Mouse (Mus musculus): ENCODE results near the gene Ak7. TPM values are rescaled to one million over a fixed set of nuclear protein-coding genes. Genes with fewer than 3 reads are reported as not detected.

The Ak7 gene
- polyA plus RNA-seq, 1 experiment: 0.02 TPM

- peak within 1 kb of the TSS; percentile 100 for H3K4me2 ChIP-seq (ENCODE audit: low read depth)
- TF ChIP-seq MAX (IDR thresholded peaks at IDR 0.05; ENCODE audit: low read depth): no peak
- peak; percentile 77 for TF ChIP-seq USF1 (IDR thresholded peaks at IDR 0.05; ENCODE audit: low read depth)
- H3K27me3 ChIP-seq (ENCODE audit: control insufficient read depth, insufficient read depth, insufficient read length): no peaks in the 10 kb centered on the region
- peak within 1 kb of the TSS; percentile 60 for H3ac ChIP-seq (ENCODE audit: control insufficient read depth, insufficient read length)
- peak within 1 kb of the TSS; percentile 95 for H3K4me3 ChIP-seq
- peaks cover 80% of the 10 kb centered on the region for H3K79me2 ChIP-seq (ENCODE audit: control insufficient read depth, insufficient read depth)
- no peaks in the 10 kb centered on the region for H3K36me3 ChIP-seq (ENCODE audit: control insufficient read depth, insufficient read depth)
Measured at GRCm38 (mm10) chr12:105683933-105684901, 21.6 kb upstream of the Ak7 start, which contains the start of gene Gskip. Gskip (plus strand) TSS chr12:105684829.

GRCm38 (mm10) chr12:105685001-105685691, 20.6 kb upstream of the Ak7 start, which contains the start of gene Atg2b:
Atg2b (minus strand) TSS chr12:105685211.
- no peak for TF ChIP-seq TCF3 (IDR thresholded peaks at IDR 0.05; ENCODE audit: insufficient read length, low read depth)
- TF ChIP-seq CEBPB (IDR thresholded peaks at IDR 0.05; ENCODE audit: insufficient read depth, poor library complexity, severe bottlenecking): no peak
- TF ChIP-seq POLR2A (IDR thresholded peaks at IDR 0.05; ENCODE audit: insufficient read length, low read depth): peak; percentile 64
- TF ChIP-seq MYOG (IDR thresholded peaks at IDR 0.05; ENCODE audit: control insufficient read depth in 1 of 3, insufficient read depth in 1 of 3, insufficient read length in 2 of 3, low read depth in 2 of 3): no peak
- TF ChIP-seq REST (IDR thresholded peaks at IDR 0.05; ENCODE audit: insufficient read depth, insufficient read length): no peak
- no peak for TF ChIP-seq SRF (IDR thresholded peaks at IDR 0.05; ENCODE audit: control insufficient read depth, insufficient read length, low read depth)
- peak; percentile 27 for TF ChIP-seq MAX (IDR thresholded peaks at IDR 0.05; ENCODE audit: low read depth)
- no peak for TF ChIP-seq USF1 (IDR thresholded peaks at IDR 0.05; ENCODE audit: low read depth)
- TF ChIP-seq MYOD1 (IDR thresholded peaks at IDR 0.05; ENCODE audit: control insufficient read depth in 1 of 3, insufficient read length in 2 of 3, low read depth in 2 of 3): no peak
- TF ChIP-seq TCF12 (IDR thresholded peaks at IDR 0.05; ENCODE audit: insufficient read depth, poor library complexity, severe bottlenecking): no peak
- peak; percentile 71 for TF ChIP-seq POLR2AphosphoS2 (IDR thresholded peaks at IDR 0.05; ENCODE audit: insufficient read length, low read depth)
- Histone ChIP-seq H3ac (ENCODE audit: control insufficient read depth, insufficient read length) (peak within 1 kb of the TSS; percentile 60), H3K4me3 (peak within 1 kb of the TSS; percentile 95), H3K4me2 (ENCODE audit: low read depth) (peak within 1 kb of the TSS; percentile 100), H3K36me3 (ENCODE audit: control insufficient read depth, insufficient read depth) (no peaks in the 10 kb centered on the region), H3K27me3 (ENCODE audit: control insufficient read depth, insufficient read depth, insufficient read length) (no peaks in the 10 kb centered on the region), H3K79me2 (ENCODE audit: control insufficient read depth, insufficient read depth) (peaks cover 71% of the 10 kb centered on the region)

GRCm38 (mm10) chr12:105686791-105687190, 19.0 kb upstream of the Ak7 start:
- peak overlapping the region; percentile 73 for H3K4me2 ChIP-seq (ENCODE audit: low read depth)
- TF ChIP-seq MYOD1 (IDR thresholded peaks at IDR 0.05; ENCODE audit: control insufficient read depth in 1 of 3, insufficient read length in 2 of 3, low read depth in 2 of 3) (no peak), USF1 (IDR thresholded peaks at IDR 0.05; ENCODE audit: low read depth) (no peak), SRF (IDR thresholded peaks at IDR 0.05; ENCODE audit: control insufficient read depth, insufficient read length, low read depth) (no peak)
- no peak overlapping the region for H3ac ChIP-seq (ENCODE audit: control insufficient read depth, insufficient read length)
- H3K27me3 ChIP-seq (ENCODE audit: control insufficient read depth, insufficient read depth, insufficient read length): no peaks in the 10 kb centered on the region
- H3K36me3 ChIP-seq (ENCODE audit: control insufficient read depth, insufficient read depth): no peaks in the 10 kb centered on the region
- no peak overlapping the region for H3K4me3 ChIP-seq
- peaks cover 55% of the 10 kb centered on the region for H3K79me2 ChIP-seq (ENCODE audit: control insufficient read depth, insufficient read depth)

GRCm38 (mm10) chr12:105687416-105687815, 18.4 kb upstream of the Ak7 start:
- Histone ChIP-seq H3K79me2 (ENCODE audit: control insufficient read depth, insufficient read depth) (peaks cover 48% of the 10 kb centered on the region), H3K4me3 (no peak overlapping the region), H3K36me3 (ENCODE audit: control insufficient read depth, insufficient read depth) (no peaks in the 10 kb centered on the region)

GRCm38 (mm10) chr12:105688546-105688945, 17.2 kb upstream of the Ak7 start:
- peaks cover 37% of the 10 kb centered on the region for H3K79me2 ChIP-seq (ENCODE audit: control insufficient read depth, insufficient read depth)

More at GRCm38 (mm10) chr12:105687416-105687815, 18.4 kb upstream of the Ak7 start:
- Histone ChIP-seq H3ac (ENCODE audit: control insufficient read depth, insufficient read length) (no peak overlapping the region), H3K4me2 (ENCODE audit: low read depth) (no peak overlapping the region), H3K27me3 (ENCODE audit: control insufficient read depth, insufficient read depth, insufficient read length) (no peaks in the 10 kb centered on the region)
- TF ChIP-seq TCF3 (IDR thresholded peaks at IDR 0.05; ENCODE audit: insufficient read length, low read depth) (no peak), POLR2A (IDR thresholded peaks at IDR 0.05; ENCODE audit: insufficient read length, low read depth) (no peak), CEBPB (IDR thresholded peaks at IDR 0.05; ENCODE audit: insufficient read depth, poor library complexity, severe bottlenecking) (no peak), MAX (IDR thresholded peaks at IDR 0.05; ENCODE audit: low read depth) (no peak), SRF (IDR thresholded peaks at IDR 0.05; ENCODE audit: control insufficient read depth, insufficient read length, low read depth) (no peak), E2F4 (IDR thresholded peaks at IDR 0.05; ENCODE audit: insufficient read depth) (no peak), REST (IDR thresholded peaks at IDR 0.05; ENCODE audit: insufficient read depth, insufficient read length) (no peak), MYOG (IDR thresholded peaks at IDR 0.05; ENCODE audit: control insufficient read depth in 1 of 3, insufficient read depth in 1 of 3, insufficient read length in 2 of 3, low read depth in 2 of 3) (no peak), POLR2AphosphoS2 (IDR thresholded peaks at IDR 0.05; ENCODE audit: insufficient read length, low read depth) (no peak)

More at GRCm38 (mm10) chr12:105688546-105688945, 17.2 kb upstream of the Ak7 start:
- Histone ChIP-seq H3K4me3 (no peak overlapping the region), H3ac (ENCODE audit: control insufficient read depth, insufficient read length) (no peak overlapping the region), H3K4me2 (ENCODE audit: low read depth) (no peak overlapping the region), H3K36me3 (ENCODE audit: control insufficient read depth, insufficient read depth) (no peaks in the 10 kb centered on the region), H3K27me3 (ENCODE audit: control insufficient read depth, insufficient read depth, insufficient read length) (no peaks in the 10 kb centered on the region)
- TF ChIP-seq MAX (IDR thresholded peaks at IDR 0.05; ENCODE audit: low read depth) (no peak), MYOD1 (IDR thresholded peaks at IDR 0.05; ENCODE audit: control insufficient read depth in 1 of 3, insufficient read length in 2 of 3, low read depth in 2 of 3) (no peak), SRF (IDR thresholded peaks at IDR 0.05; ENCODE audit: control insufficient read depth, insufficient read length, low read depth) (no peak), E2F4 (IDR thresholded peaks at IDR 0.05; ENCODE audit: insufficient read depth) (no peak), REST (IDR thresholded peaks at IDR 0.05; ENCODE audit: insufficient read depth, insufficient read length) (no peak), CEBPB (IDR thresholded peaks at IDR 0.05; ENCODE audit: insufficient read depth, poor library complexity, severe bottlenecking) (no peak), TCF3 (IDR thresholded peaks at IDR 0.05; ENCODE audit: insufficient read length, low read depth) (no peak), MYOG (IDR thresholded peaks at IDR 0.05; ENCODE audit: control insufficient read depth in 1 of 3, insufficient read depth in 1 of 3, insufficient read length in 2 of 3, low read depth in 2 of 3) (no peak), USF1 (IDR thresholded peaks at IDR 0.05; ENCODE audit: low read depth) (no peak), POLR2A (IDR thresholded peaks at IDR 0.05; ENCODE audit: insufficient read length, low read depth) (no peak), TCF12 (IDR thresholded peaks at IDR 0.05; ENCODE audit: insufficient read depth, poor library complexity, severe bottlenecking) (no peak), POLR2AphosphoS2 (IDR thresholded peaks at IDR 0.05; ENCODE audit: insufficient read length, low read depth) (no peak)

All from myocyte (in vitro differentiated cells).